Mouse (Mus musculus) ES-Bruce4 (cell line): Measurements from ENCODE around the gene Plekhg2.

Experiments
- CTCF ChIP-seq: IDR thresholded peaks from one replicate; pipeline ENCODE4 v1.8.1; 2011; ENCODE audit warnings: low read depth, low read length
- EP300 ChIP-seq: IDR thresholded peaks from 2 replicates; pipeline ENCODE4 v1.6.1; 2011; ENCODE audit warnings: low read depth, low read length; ENCODE audit not compliant: insufficient read depth
- POLR2A ChIP-seq: IDR thresholded peaks from one replicate; pipeline ENCODE4 v1.8.1; 2011; ENCODE audit warnings: low read length; ENCODE audit not compliant: insufficient read depth

- no peak for TF ChIP-seq EP300
- no peak for TF ChIP-seq POLR2A
- no peak for TF ChIP-seq CTCF
These were observed 12.5 kb downstream of the Plekhg2 start for GRCm38 (mm10) chr7:28359854-28360253.
